Mouse (Mus musculus): Measurements from ENCODE around the gene Dynlt1c. TPM values are rescaled to one million over a fixed set of nuclear protein-coding genes. Genes with fewer than 3 reads are reported as not detected.

The Dynlt1c gene
- polyA plus RNA-seq (2012; rRNA removed): 23.1 and 53.7 TPM in 2 replicates

DNA sequence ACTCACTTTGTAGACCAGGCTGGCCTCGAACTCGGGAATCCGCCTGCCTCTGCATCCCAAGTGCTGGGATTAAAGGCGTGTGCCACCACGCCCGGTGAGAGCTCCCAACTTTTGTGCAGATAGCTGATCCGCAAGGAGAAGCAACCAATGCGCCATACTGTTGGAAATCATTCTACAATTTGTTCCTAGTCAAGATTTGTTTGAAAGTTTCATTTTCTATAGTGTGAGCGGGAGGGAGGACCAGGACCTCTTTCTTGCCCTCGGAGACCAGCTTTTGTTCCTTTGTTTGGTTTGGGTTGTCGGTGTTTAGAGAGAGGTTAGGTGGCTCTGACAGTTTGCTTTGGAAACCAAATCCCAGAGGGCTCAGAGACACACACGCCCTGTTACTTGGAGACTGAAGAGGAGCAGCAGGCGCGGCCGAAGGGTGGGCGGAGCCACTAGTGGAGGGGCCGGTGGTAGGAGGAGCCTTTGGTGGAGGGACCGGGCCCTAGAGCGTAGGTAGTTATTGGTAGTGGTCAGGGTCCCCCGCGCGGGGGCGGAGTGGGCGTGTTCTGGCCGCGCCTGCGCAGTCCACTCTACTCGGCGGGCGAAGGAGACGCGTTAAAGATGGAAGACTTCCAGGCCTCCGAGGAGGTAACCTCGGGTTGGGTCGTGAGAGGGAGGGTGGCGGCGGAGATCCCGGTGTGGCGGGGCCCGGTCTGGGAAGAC lies at the start of gene Dynlt1c:
Gene Dynlt1c (plus strand): TSS at position 468 of the 708 bp plus-strand sequence.

DNA sequence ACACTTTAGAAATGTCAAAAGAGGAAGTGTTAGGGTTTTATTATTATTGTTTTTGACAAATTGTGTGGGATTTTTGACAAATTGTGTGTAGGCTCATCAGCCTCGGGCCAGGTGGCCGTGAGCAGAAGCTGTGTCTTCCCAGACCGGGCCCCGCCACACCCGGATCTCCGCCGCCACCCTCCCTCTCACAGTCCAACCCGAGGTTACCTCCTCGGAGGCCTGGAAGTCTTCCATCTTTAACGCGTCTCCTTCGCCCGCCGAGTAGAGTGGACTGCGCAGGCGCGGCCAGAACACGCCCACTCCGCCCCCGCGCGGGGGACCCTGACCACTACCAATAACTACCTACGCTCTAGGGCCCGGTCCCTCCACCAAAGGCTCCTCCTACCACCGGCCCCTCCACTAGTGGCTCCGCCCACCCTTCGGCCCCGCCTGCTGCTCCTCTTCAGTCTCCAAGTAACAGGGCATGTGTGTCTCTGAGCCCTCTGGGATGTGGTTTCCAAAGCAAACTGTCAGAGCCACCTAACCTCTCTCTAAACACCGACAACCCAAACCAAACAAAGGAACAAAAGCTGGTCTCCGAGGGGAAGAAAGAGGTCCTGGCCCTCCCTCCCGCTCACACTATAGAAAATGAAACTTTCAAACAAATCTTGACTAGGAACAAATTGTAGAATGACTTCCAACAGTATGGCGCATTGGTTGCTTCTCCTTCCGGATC lies 54.3 kb downstream of the Dynlt1c start, which contains the start of gene Dynlt1f:
Gene Dynlt1f (minus strand): TSS at position 334 of the 715 bp plus-strand sequence.

DNA sequence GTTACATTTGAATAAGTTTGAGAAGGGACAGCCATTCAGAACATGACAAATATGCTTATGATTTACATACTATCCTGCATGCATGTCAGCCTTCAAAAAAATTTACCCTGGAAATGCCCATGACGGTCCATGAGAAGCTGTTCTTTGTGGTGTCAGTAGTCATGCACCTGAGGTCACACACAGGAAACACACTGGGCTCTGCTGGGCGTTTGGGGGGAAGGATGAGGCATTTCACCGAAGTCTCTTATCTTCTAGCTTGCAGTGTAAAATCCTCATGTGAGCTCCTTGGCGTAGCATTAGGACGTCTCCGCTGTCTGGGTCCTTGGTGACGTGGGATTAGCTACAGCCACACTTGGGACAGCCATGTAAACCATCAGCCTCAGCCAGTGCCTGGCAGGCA lies 57.3 kb downstream of the Dynlt1c start, which contains the start of gene Sytl3:
Gene Sytl3 (plus strand): TSS at position 293 of the 400 bp plus-strand sequence.

Other genes starting within 250 kb of the Dynlt1c start
- 281 and 648 TPM in 2 replicates for gene Dynlt1b, start 171.6 kb upstream of the Dynlt1c start, polyA plus RNA-seq (2012; rRNA removed)
- gene Dynlt1f, start 54.2 kb downstream of the Dynlt1c start, polyA plus RNA-seq (2012; rRNA removed): 141 and 363 TPM in 2 replicates
- 0.13 and 0.15 TPM in 2 replicates for gene Sytl3, start 57.4 kb downstream of the Dynlt1c start, polyA plus RNA-seq (2012; rRNA removed)
- gene Ezr, start 181.1 kb downstream of the Dynlt1c start, polyA plus RNA-seq (2012; rRNA removed): 40.5 and 154 TPM in 2 replicates

All from central nervous system, embryonic 11.5 days (tissue).